Mouse (Mus musculus) large intestine, adult 2 months (tissue): ENCODE data around the gene Prmt1. TPM values are rescaled to one million over a fixed set of nuclear protein-coding genes. Genes with fewer than 3 reads are reported as not detected.

Experiments used
- DNase-seq: peaks from one replicate; pipeline ENCODE4 v3.0.0-alpha.2; 2012; ENCODE audit warnings: low read depth, low spot score
- WGBS: fragments of 180-500 bp; shearing (Covaris S2); methylation state at CpG from one replicate; pipeline ENCODE4 v1.1.7; 2018; 5-methylcytosine and 5-hydroxymethylcytosine counted together
- polyA plus RNA-seq: library from polyadenylated mRNA; depleted of rRNA; stranded (reverse); fragments of >200 nt; gene quantifications from 2 replicates; pipeline ENCODE4 v1.2.3, GENCODE M21; 2012

Gene Prmt1
- polyA plus RNA-seq, 1 experiment: 188 TPM

- no peak for DNase-seq
- 93% methylated on average over 16 of the region's 16 CpGs for WGBS
These were observed 27.2 kb upstream of the Prmt1 start for GRCm38 (mm10) chr7:45013366-45014095.

DNA sequence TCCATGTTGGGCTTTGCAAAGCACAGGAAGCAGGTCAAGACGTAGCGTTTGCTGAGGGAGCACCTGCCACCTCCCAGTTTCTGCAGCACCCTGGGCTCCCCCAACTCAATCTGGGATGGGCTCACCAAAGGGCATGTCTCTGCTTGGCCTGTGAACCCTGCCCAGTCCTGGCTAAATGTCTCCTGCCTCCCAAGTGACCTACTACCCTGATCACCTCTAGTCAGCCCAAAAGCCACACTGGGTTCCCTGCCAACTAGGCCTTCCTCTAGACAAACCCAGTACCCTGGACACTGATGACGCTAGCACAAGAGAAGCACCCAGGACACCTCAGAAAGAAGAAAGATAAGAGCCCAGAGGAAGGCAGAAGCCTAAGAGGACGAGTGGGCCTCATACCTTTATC lies 26.5 kb upstream of the Prmt1 start:
- no peak for DNase-seq
- WGBS: 89% methylated on average over 4 of the region's 4 CpGs

DNA sequence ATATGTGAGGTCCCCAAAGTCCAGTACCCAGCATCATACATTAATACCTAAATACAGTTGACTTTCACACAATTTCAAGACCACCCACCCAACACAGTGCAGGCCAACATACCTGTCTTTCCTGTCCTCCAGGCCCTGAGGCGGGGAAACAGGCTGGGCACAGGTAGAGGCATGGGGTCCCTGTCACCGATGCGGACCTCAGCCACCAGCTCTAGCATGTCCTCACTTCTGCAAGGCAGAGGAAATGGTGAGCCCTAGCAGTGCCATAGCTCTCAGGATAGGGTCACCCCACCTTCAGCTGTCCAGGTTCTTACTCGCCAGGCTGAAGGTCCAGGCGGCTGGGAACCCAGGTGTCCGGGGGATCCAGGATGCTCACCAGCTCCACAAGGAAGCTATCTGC lies 25.6 kb upstream of the Prmt1 start:
- no peak for DNase-seq
- WGBS: 98% methylated on average over 6 of the region's 6 CpGs

GRCm38 (mm10) chr7:45008411-45008810 lies 22.0 kb upstream of the Prmt1 start:
- WGBS: 96% methylated on average over 19 of the region's 19 CpGs
- DNase-seq: no peak

- 96% methylated on average over 30 of the region's 30 CpGs for WGBS
These were observed 21.5 kb upstream of the Prmt1 start for GRCm38 (mm10) chr7:45007846-45008245.

DNA sequence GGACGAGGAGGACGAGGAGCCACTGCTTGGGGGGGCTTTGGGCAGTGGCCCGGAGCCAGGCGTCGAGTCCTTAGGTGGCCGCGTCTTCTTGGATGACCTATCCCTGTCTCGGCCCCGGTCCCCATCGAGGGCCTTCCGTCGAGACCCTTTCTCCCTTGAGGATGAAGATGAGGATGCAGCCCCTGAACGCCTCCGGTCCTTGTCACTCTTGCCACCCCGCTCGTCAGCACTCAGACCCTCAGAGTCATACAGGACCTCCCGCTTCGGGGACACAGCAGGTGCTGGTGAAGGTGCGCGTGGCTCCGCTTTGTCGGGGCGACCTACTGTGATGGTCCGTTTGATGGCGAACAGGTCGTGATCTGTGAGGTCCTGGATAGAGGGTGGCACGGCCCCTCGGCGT lies 20.8 kb upstream of the Prmt1 start:
- 95% methylated on average over 29 of the region's 29 CpGs for WGBS

More at GRCm38 (mm10) chr7:45007846-45008245, 21.5 kb upstream of the Prmt1 start:
- no peak for DNase-seq

GRCm38 (mm10) chr7:45006503-45006902 lies 20.1 kb upstream of the Prmt1 start:
- no peak for DNase-seq
- 90% methylated on average over 12 of the region's 12 CpGs for WGBS

More for the DNA sequence above, 20.8 kb upstream of the Prmt1 start:
- DNase-seq: no peak

DNA sequence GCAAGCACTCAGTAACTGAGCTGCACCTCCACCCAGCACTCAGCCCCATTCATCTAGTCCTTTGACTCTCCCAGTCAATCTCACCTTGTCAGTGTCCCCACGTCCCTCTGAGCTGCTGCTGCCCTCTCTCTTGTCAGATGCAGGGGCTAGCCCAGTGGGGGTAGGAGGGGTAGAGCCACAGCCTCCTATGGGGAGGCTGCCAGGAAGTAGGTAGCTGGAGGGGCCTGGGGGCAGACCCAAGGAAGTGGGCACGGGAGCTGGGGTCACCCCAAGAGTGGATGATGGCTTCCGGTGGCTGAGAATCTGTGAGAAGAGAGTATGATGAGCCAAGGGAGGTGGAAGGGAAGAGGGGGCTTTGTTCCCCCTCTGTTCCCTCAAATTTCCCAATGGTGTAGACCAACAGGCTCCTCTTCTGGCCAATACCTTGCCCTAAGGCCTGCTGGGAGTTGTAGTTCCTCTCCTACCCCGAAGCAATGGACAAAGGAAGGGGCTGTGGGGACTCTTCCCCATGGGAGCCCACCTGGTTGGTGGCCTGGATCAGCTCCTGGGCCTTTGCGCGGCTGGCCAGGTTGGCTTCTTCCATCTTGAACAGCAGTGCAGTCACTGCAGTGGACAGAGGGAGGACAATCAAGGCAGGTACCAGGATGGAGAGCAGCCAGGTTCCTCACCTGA lies 19.1 kb upstream of the Prmt1 start:
- 89% methylated on average over 6 of the region's 6 CpGs for WGBS
- no peak for DNase-seq

DNA sequence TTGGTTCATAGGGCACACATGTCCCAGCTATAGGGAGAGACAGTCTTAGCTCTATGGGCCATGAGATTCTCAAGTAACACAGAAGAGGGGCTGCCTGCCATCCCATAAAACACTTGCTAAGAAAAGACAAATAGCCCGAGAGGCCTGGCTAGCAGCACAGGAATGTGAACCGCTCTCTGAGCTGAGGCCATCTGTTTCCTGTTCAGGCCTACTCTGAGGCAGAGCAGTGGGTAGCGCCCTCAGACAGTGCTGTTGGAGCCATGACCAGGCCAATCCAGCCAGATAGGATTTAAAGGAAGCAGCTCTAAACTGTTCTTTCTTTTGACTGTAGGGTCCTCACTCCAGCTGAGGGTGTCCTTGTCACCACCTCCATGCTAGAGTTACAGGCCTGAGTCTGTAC lies 18.2 kb upstream of the Prmt1 start:
- DNase-seq: no peak
- 56% methylated on average over 3 of the region's 3 CpGs for WGBS

- WGBS: 69% methylated on average over 7 of the region's 7 CpGs
- DNase-seq: no peak
These were observed 16.1 kb upstream of the Prmt1 start for GRCm38 (mm10) chr7:45002440-45002839.

DNA sequence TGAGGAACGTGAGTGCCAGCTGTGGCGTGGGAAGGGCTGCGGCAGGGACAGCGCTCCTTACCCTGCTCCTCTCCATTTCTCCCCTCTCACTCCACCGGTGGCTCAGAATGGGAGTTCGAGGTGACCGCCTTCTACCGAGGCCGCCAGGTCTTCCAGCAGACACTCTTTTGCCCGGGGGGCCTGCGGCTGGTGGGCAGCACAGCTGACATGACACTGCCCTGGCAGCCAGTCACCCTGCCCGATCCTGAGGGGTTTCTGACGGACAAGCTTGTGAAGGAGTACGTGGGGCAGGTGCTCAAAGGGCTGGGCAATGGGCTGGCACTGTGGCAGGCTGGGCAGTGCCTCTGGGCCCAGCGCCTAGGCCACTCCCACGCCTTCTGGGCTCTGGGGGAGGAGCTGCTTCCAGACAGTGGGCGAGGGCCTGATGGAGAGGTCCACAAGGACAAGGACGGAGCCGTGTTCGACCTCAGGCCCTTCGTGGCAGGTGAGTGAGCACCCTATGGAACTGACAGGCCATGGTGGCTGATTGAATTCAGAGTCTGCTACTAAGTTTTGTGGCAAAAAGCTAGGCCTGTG lies 14.3 kb upstream of the Prmt1 start:
- DNase-seq: no peak
- WGBS: 63% methylated on average over 21 of the region's 21 CpGs

DNA sequence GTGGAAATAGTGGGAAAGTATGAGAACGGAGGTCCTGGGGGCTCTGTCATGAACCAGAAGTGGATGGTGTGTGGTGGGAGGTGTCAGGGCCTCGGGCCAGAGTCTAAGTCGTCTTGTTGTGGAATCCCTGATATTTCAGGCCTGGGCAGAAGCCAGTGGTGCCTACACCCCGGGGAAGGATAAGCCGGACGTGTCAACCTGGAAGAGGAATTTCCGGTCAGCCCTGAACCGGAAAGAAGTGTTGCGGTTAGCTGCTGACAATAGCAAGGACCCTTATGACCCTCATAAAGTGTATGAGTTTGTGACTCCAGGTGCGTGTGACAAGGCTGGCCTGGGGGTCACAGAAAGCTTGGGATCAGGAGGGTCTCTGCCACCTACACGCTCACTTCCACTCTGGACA lies 13.4 kb upstream of the Prmt1 start:
- DNase-seq: no peak
- WGBS: 63% methylated on average over 11 of the region's 11 CpGs

DNA sequence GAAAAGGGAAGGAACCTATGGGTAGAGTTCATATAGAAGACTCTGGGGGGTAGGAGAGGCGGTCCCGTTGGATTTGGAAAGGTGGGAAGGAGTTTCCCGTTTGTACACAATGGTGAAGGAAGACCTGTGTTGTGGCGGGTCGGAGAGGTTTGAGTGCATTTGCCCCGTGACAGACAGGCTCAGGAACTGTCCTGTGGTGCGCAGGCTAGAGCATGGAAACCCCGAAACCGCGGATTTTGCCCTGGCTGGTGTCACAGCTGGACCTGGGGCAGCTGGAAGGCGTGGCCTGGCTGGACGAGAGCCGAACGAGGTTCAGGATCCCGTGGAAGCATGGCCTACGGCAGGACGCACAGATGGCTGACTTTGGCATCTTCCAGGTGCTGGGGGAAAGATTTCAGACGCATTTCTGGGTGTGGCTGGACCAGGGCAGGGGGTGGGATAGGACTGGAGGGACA lies 12.2 kb upstream of the Prmt1 start, which contains the start of gene Bcl2l12:
TSS of gene Bcl2l12 (minus strand) at position 212 of the 455 bp plus-strand sequence.
- DNase-seq: no peak
- WGBS: under 1% methylated on average over 18 of the region's 18 CpGs

DNA sequence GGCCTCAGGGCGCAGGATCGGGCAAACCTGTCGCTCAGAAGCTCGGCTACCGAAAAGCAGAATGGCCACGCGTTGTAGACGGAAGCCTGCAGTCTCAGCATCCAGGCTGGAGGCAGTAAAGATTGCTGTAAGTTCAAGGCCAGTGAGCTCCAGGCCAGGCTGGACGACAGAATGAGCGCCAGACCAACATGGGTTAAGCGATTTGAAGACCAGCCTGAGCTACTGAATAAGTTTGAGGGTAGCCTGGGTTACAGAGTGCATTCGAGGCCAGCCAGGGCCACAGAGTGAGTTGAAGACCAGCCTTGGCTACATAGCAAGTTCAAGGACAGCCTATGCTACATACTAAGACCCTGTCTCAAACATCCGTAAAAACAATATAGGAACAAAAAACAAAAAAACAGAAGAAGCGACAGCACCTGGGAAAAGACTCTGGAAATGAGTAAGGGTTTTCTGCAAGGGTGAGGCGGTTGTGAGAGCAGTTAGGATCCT lies 11.6 kb upstream of the Prmt1 start:
- no peak for DNase-seq
- WGBS: under 1% methylated on average over 15 of the region's 15 CpGs

DNA sequence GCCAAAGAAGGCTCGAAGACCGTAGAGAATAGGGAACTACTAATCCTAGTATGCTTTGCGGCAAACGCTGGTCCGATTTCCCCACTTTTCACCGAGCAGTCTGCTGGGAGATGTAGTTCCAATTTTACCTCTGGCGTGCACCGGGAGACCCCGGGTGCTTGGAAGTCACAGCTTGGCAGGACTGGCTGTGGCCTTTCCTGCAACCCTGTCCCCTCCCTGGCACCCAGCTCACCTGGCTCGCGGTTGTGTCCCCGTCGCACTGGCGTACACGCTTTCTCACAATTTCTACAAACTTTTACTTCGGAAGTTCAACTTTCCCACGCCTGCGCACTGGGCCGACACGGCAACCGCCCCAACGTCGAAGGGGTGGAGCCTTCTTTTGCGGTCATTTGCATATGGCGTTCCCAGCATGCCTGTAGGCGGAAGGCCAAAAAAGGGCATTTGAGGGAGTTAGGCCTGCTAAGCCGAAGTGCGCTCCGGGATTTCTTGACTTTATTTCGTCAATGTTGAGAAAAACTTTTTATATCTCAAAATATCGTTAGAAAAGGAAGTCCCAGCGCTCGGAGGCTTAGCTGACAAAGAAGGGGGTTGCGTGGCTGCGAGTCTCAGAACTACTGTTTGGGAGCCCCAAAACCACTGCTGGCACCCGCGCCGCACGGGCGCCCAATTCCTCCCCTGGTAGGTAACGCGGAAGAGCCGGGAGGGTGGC lies 11.0 kb upstream of the Prmt1 start, which contains the start of gene Irf3:
TSS of gene Irf3 (plus strand) at position 418 of the 709 bp plus-strand sequence.
- WGBS: under 1% methylated on average over 43 of the region's 43 CpGs
- DNase-seq: peak; percentile 94

- DNase-seq: no peak
- WGBS: 7% methylated on average over 10 of the region's 10 CpGs
These were observed 10.3 kb upstream of the Prmt1 start for GRCm38 (mm10) chr7:44996672-44997071.

DNA sequence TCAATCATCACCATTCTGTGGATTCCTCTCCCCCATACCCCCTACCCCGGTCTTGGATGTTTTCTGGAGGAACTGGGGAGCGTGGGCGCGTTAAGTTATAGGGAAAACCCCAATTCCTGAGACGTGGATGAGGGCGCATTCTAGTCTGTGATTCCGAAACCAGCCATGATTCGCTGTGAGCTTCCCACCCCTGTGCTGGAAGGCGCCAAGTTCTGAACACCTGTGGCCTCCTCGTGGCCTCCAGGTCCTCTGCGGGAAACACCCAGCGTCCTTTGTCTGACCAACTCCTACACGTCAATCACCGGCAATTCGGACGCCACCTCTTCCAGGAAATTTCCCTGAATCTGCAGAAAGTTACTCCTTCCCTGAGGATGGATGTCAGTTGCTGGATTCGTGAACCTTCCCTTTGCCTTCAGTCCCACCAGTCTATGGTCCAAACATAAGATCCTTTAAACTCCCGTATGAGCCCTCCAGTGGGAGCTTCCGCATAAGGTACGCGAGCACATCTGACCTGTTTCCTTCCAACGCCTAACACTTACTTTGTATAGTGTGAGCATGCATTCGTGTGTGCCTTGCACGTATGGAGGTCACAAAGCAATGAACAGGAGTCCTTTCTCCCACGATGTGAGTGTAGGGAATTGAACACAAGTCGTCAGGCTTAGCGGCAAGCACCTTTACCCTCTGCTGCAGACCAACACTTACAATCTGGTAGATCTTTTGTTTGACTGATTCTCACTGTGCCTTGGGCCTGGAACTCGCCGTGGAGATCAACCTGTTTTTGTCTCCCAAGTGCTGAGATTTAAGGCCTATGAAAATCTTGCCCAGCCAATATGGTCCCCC lies 731 bp upstream of the Prmt1 start:
- DNase-seq: no peak
- WGBS: under 1% methylated on average over 29 of the region's 29 CpGs

DNA sequence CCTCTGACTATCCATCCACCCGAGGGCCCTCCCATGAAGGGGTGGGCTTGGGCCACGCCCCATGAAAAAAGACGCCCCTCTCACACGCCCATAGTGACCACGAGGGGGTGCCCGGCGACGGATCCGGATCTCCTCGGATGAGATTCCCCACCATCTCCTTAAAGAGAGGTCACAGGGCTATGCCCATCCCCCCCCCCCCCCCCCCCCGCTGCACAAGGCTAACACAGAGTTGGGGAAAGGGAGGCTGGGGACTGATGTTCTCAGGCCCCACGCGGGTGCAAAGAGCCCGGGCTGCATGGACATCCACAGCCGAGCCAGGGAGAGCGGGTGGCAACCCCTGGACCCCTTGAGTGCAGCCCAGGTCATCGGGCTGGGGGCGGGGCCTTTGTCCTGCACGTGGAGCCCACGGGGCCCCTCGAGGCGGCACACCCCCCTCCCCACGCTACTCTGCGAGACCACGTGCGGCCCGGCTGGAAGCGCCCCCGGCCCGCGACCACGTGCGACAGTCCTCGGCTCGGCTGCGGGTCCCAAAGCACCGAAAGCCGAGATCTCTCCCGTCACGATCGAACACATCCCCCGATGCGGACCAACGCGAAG lies 675 bp downstream of the Prmt1 start:
- DNase-seq: no peak
- WGBS: 2% methylated on average over 44 of the region's 45 CpGs

- 44% methylated on average over 3 of the region's 3 CpGs for WGBS
- no peak for DNase-seq
These were observed 1.6 kb downstream of the Prmt1 start for GRCm38 (mm10) chr7:44984833-44985164.
